Mouse (Mus musculus) thymus, adult 2 months (tissue): ENCODE data around the gene Car12. TPM values are rescaled to one million over a fixed set of nuclear protein-coding genes. Genes with fewer than 3 reads are reported as not detected.

Experiments used
- DNase-seq: peaks from one replicate; pipeline ENCODE4 v3.0.0; 2021
- H3K27ac ChIP-seq: fragments of 200-500 bp; 2 replicates; pipeline ENCODE4 v1.5.1; 2012; ENCODE audit warnings: low read length, control low read depth; ENCODE audit not compliant: control insufficient read depth, insufficient read depth
- H3K27me3 ChIP-seq: fragments of 200-500 bp; 2 replicates; pipeline ENCODE4 v1.6.1; 2012; ENCODE audit warnings: mild to moderate bottlenecking, low read length, moderate library complexity, mixed read lengths; ENCODE audit not compliant: control insufficient read depth, insufficient read depth
- H3K36me3 ChIP-seq: fragments of 200-500 bp; 2 replicates; pipeline ENCODE4 v1.6.1; 2012; ENCODE audit warnings: mild to moderate bottlenecking, low read length, moderate library complexity; ENCODE audit not compliant: control insufficient read depth, insufficient read depth
- H3K4me1 ChIP-seq: fragments of 200-500 bp; replicated peaks from 2 replicates; pipeline ENCODE4 v1.6.1; 2012; ENCODE audit warnings: low read length; ENCODE audit not compliant: control insufficient read depth, insufficient read depth
- H3K4me3 ChIP-seq: fragments of 200-500 bp; 2 replicates; pipeline ENCODE4 v1.5.1; 2012; ENCODE audit warnings: mild to moderate bottlenecking, low read length, control low read depth, moderate library complexity; ENCODE audit not compliant: control insufficient read depth, insufficient read depth
- CTCF ChIP-seq: fragments of 200-500 bp; IDR thresholded peaks from 2 replicates; pipeline ENCODE4 v1.5.1; 2012; ENCODE audit warnings: mild to moderate bottlenecking, control low read depth, low read length, moderate library complexity, borderline replicate concordance; ENCODE audit not compliant: control insufficient read depth, poor library complexity, insufficient read depth; ENCODE audit errors: extremely low read depth
- POLR2A ChIP-seq: fragments of 200-500 bp; IDR thresholded peaks from 2 replicates; pipeline ENCODE4 v1.6.1; 2012; ENCODE audit warnings: mild to moderate bottlenecking, low read length, control low read depth, moderate library complexity; ENCODE audit not compliant: control insufficient read depth, poor library complexity, insufficient read depth; ENCODE audit errors: extremely low read depth
- WGBS: fragments of 180-500 bp; shearing (Covaris S2); methylation state at CpG from one replicate; pipeline ENCODE4 v1.1.7; 2018; 5-methylcytosine and 5-hydroxymethylcytosine counted together
- polyA plus RNA-seq: library from polyadenylated mRNA; depleted of rRNA; stranded (reverse); fragments of >200 nt; gene quantifications from 2 replicates; pipeline ENCODE4 v1.2.3, GENCODE M21; 2012

Gene Car12
- polyA plus RNA-seq, 1 experiment = 4.9 TPM

DNA sequence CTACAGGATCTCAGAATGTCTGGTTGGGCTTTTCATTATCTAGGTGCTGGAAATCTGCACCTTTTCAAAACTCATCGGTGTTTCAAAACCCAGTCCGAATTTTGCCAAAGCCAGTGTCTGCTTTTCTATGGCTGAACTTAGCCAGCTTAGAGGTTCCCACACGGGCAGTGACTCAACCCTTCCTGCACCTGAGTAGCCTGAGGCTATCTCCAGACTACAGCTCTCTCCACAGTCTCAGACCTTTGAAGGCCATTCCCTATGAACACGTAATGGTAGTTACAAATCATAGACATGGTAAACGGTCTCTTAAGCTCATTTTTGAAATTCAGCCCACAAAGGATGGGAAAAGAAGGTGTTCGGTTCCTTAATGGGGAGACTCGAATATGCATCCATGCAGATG lies 26.0 kb downstream of the Car12 start:
- no peak overlapping the region for H3K4me3 ChIP-seq
- TF ChIP-seq CTCF (no peak), POLR2A (no peak)
- H3K27ac ChIP-seq = no peak overlapping the region
- no peaks in the 10 kb centered on the region for H3K27me3 ChIP-seq
- no peak for DNase-seq
- WGBS = 90% methylated on average over 7 of the region's 7 CpGs
- no peaks in the 10 kb centered on the region for H3K36me3 ChIP-seq
- H3K4me1 ChIP-seq = no peaks in the 10 kb centered on the region

GRCm38 (mm10) chr9:66744531-66744930 lies 31.0 kb downstream of the Car12 start:
- 100% methylated on average over 2 of the region's 2 CpGs for WGBS
- TF ChIP-seq CTCF (no peak), POLR2A (no peak)
- H3K36me3 ChIP-seq = no peaks in the 10 kb centered on the region

GRCm38 (mm10) chr9:66748390-66748789 lies 34.9 kb downstream of the Car12 start:
- Histone ChIP-seq H3K27ac (no peak overlapping the region), H3K4me1 (no peaks in the 10 kb centered on the region), H3K4me3 (no peak overlapping the region), H3K27me3 (no peaks in the 10 kb centered on the region), H3K36me3 (no peaks in the 10 kb centered on the region)
- 96% methylated on average over 15 of the region's 15 CpGs for WGBS
- TF ChIP-seq POLR2A (no peak), CTCF (no peak)
- DNase-seq = no peak

More at GRCm38 (mm10) chr9:66744531-66744930, 31.0 kb downstream of the Car12 start:
- no peak overlapping the region for H3K27ac ChIP-seq
- H3K4me1 ChIP-seq = no peaks in the 10 kb centered on the region
- DNase-seq = no peak
- no peaks in the 10 kb centered on the region for H3K27me3 ChIP-seq
- H3K4me3 ChIP-seq = no peak overlapping the region

DNA sequence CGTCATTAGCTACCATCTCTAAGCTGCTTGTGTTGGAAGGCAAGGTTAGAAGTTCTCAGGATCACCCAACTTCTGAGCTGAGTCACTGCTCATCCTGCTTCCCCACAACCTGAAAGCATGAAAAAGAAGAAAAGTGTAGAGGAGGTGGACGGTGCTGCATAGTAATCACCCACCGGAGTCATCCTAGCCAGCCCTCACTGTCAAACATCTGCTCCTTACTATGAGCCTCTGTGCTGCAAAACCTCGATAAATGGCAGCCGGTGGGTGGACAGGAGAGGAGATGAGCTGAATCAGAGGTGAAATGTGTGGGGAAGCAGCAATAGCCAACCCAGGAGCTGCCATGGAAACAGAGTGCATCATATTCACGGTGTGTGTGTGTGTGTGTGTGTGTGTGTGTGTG lies 39.4 kb downstream of the Car12 start:
- Histone ChIP-seq H3K27me3 (no peaks in the 10 kb centered on the region), H3K4me1 (no peaks in the 10 kb centered on the region), H3K36me3 (no peaks in the 10 kb centered on the region), H3K4me3 (no peak overlapping the region), H3K27ac (no peak overlapping the region)
- 91% methylated on average over 6 of the region's 6 CpGs for WGBS
- DNase-seq = no peak
- no peak for TF ChIP-seq POLR2A
- TF ChIP-seq CTCF = no peak

GRCm38 (mm10) chr9:66760991-66761390 lies 47.5 kb downstream of the Car12 start:
- DNase-seq = no peak

GRCm38 (mm10) chr9:66768721-66769120 lies 55.2 kb downstream of the Car12 start:
- Histone ChIP-seq H3K36me3 (no peaks in the 10 kb centered on the region), H3K27ac (no peak overlapping the region), H3K4me1 (no peaks in the 10 kb centered on the region), H3K4me3 (no peak overlapping the region), H3K27me3 (no peaks in the 10 kb centered on the region)
- TF ChIP-seq POLR2A (no peak), CTCF (no peak)
- 83% methylated on average over 1 of the region's 1 CpGs for WGBS
- DNase-seq = no peak

More at GRCm38 (mm10) chr9:66760991-66761390, 47.5 kb downstream of the Car12 start:
- no peaks in the 10 kb centered on the region for H3K4me1 ChIP-seq
- H3K4me3 ChIP-seq = no peak overlapping the region
- TF ChIP-seq CTCF (no peak), POLR2A (no peak)
- no peak overlapping the region for H3K27ac ChIP-seq
- no peaks in the 10 kb centered on the region for H3K27me3 ChIP-seq
- WGBS = 94% methylated on average over 1 of the region's 1 CpGs
- no peaks in the 10 kb centered on the region for H3K36me3 ChIP-seq

DNA sequence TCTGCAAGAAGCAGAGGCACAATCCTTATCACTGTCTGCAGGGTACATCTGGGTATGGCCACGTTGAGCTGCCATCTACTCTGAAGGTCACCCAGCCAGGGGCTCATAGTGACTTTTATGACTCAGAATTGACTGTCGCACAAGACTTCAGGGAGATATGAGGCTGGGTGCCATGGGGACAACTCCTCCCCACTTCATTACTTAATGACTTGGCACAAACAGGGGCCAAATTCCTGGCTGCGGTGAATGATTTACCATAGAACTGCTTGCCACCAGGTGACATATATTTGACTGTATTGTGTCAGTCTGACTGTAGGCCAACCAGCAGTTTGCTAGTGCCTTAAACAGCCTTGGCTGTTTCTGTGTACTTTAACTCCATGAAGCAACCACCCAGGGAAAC lies 55.8 kb downstream of the Car12 start:
- H3K27ac ChIP-seq = no peak overlapping the region
- H3K4me1 ChIP-seq = no peaks in the 10 kb centered on the region
- TF ChIP-seq CTCF (no peak), POLR2A (no peak)
- no peaks in the 10 kb centered on the region for H3K36me3 ChIP-seq
- DNase-seq = no peak
- WGBS = 85% methylated on average over 3 of the region's 3 CpGs
- H3K4me3 ChIP-seq = no peak overlapping the region
- no peaks in the 10 kb centered on the region for H3K27me3 ChIP-seq
